Mouse (Mus musculus): ENCODE measurements around the gene 4930524B15Rik. TPM values are rescaled to one million over a fixed set of nuclear protein-coding genes. Genes with fewer than 3 reads are reported as not detected.
"Not testable (repeated sequence)": the region's sequence is repeated elsewhere in the genome, so short reads cannot be mapped to it uniquely, and the experiment has no call there.

4930524B15Rik gene
- polyA plus RNA-seq, 1 experiment from 2014 or later = not detected

DNA sequence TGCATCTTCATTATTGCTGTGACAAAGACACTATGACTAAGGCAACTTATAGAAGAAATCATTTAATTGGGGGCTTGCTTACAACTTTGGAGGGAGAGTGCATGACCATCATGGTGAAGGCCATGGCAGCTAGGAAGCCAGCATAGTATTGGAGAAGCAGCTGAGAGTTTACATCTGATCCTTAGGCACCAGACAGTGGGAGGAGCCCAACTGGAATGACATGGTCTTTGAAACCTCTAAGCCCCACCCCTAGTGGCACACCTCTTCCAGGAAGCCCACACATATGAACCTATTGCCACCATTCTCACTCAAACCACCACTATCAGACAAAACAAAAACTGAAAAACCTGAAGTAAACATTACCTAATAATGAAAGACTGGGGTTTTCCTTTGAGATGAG is 5.3 kb upstream of the 4930524B15Rik start:
- no peaks in the 10 kb centered on the region for H3K4me1 ChIP-seq
- no peak for ATAC-seq
- H3K4me2 ChIP-seq = no peak overlapping the region
- H3K9me3 ChIP-seq (replicated peaks) = no peaks in the 10 kb centered on the region
- H3K27ac ChIP-seq = no peak overlapping the region
- H3K4me3 ChIP-seq = no peak overlapping the region
- H3K36me3 ChIP-seq = no peaks in the 10 kb centered on the region
- no peak overlapping the region for H3K9ac ChIP-seq
- no peaks in the 10 kb centered on the region for H3K27me3 ChIP-seq (replicated peaks)

DNA sequence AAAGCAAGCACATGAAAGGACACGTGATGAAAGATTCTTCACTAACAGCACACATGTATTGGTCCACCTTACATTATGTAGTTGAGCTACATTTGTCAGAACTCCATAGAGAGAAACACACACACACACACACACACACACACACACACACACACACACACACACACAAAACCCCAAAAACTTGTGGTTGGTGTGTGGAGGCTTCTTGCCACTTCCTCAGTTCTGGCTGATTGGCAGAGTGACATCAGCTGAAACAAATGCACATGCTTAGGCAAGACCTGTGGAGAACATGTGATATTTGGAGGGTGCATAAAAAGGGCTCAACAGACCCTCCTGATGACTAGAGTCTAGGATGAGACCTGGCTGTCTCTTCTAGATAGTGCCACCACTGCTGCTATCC is 1.4 kb upstream of the 4930524B15Rik start:
- H3K36me3 ChIP-seq = no peaks in the 10 kb centered on the region
- H3K4me1 ChIP-seq = peaks cover 6% of the 10 kb centered on the region; the same call in 1 of the 2 replicates
- H3K9me3 ChIP-seq (replicated peaks) = no peaks in the 10 kb centered on the region
- H3K27ac ChIP-seq = no peak overlapping the region
- ATAC-seq = no peak
- no peak overlapping the region for H3K4me2 ChIP-seq
- H3K27me3 ChIP-seq (replicated peaks) = 0 out of 2 replicates have a peak, but pooled peaks cover 7% of the 10 kb centered on the region
- H3K4me3 ChIP-seq = no peak overlapping the region
- 71% methylated on average over 1 of the region's 1 CpGs for WGBS (ENCODE audit: insufficient replicate concordance)
- no peak overlapping the region for H3K9ac ChIP-seq

DNA sequence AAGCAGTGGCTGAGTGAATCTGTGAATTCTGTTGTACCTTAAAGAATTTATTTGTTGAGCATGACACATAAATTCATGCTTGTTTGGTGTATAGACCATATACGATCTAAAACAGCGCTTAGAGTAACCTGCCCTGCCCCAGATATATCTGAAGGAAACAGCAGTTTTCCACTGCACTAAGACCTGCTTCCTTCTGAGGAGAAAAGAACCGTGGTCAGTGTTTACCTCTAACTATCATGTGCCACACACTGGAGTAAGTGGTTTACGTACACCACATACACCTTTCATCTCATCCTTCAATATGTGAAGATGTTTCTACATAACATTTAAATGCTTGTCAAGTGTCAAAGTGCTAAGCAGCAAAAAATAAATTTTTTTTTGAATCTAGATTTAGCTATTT is 8.7 kb downstream of the 4930524B15Rik start:
- H3K36me3 ChIP-seq = no peaks in the 10 kb centered on the region
- no peak for ATAC-seq
- H3K4me1 ChIP-seq = no peaks in the 10 kb centered on the region
- H3K9me3 ChIP-seq (replicated peaks) = no peaks in the 10 kb centered on the region
- no peak overlapping the region for H3K27ac ChIP-seq
- H3K9ac ChIP-seq = no peak overlapping the region
- H3K27me3 ChIP-seq (replicated peaks) = no peaks in the 10 kb centered on the region
- H3K4me2 ChIP-seq = no peak overlapping the region
- 35% methylated on average over 4 of the region's 4 CpGs for WGBS (ENCODE audit: insufficient replicate concordance)
- H3K4me3 ChIP-seq = no peak overlapping the region

DNA sequence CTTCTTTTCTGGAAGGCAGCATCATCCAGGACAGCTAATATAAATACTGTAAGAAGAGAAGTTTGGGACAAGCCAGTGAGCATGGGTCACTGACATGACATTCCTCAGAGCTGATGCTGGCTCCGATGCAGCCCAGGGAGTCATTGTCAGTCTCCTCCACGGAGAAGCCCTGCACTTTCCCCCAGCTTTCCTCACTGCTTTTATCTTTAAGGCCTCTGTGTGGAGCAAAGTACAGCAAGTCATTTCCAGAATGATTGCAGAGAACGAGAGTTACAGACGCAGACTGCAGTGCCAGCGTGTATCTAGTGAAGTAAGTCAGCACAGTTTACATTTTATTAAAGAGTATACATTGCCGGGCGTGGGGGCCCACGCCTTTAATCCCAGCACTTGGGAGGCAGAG is 9.4 kb downstream of the 4930524B15Rik start:
- Histone ChIP-seq H3K4me1 (no peaks in the 10 kb centered on the region), H3K27ac (no peak overlapping the region), H3K4me2 (no peak overlapping the region), H3K4me3 (no peak overlapping the region), H3K9me3 (replicated peaks) (no peaks in the 10 kb centered on the region; the same call in 1 of the 2 replicates), H3K9ac (no peak overlapping the region), H3K36me3 (no peaks in the 10 kb centered on the region), H3K27me3 (replicated peaks) (no peaks in the 10 kb centered on the region)
- no peak for ATAC-seq
- 56% methylated on average over 8 of the region's 8 CpGs for WGBS (ENCODE audit: insufficient replicate concordance)

DNA sequence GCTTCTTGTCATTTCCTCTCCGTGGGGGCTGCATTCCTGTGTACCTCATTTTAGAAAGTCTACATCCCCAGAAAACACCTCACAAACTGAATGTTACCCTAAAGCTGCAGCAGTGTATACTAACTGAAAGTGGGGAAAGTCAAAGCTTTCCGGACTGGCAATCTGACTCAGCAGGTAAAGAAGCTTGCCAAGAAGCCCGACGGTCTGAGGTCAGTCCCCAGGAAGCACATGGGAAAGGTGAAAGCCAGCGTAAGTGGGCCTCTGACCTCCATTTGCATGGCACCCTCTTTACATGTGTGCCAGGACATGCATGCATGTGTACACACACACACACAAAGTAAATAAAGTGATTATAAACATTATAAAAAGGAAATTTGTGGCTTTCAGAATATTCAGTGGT is 10.3 kb downstream of the 4930524B15Rik start:
- H3K4me1 ChIP-seq = no peaks in the 10 kb centered on the region
- H3K9ac ChIP-seq = no peak overlapping the region
- H3K4me3 ChIP-seq = no peak overlapping the region
- H3K4me2 ChIP-seq = no peak overlapping the region
- H3K27me3 ChIP-seq (replicated peaks) = no peaks in the 10 kb centered on the region
- H3K9me3 ChIP-seq (replicated peaks) = no peaks in the 10 kb centered on the region; the same call in 1 of the 2 replicates
- H3K36me3 ChIP-seq = no peaks in the 10 kb centered on the region
- H3K27ac ChIP-seq = no peak overlapping the region
- 74% methylated on average over 5 of the region's 5 CpGs for WGBS (ENCODE audit: insufficient replicate concordance)
- no peak for ATAC-seq

DNA sequence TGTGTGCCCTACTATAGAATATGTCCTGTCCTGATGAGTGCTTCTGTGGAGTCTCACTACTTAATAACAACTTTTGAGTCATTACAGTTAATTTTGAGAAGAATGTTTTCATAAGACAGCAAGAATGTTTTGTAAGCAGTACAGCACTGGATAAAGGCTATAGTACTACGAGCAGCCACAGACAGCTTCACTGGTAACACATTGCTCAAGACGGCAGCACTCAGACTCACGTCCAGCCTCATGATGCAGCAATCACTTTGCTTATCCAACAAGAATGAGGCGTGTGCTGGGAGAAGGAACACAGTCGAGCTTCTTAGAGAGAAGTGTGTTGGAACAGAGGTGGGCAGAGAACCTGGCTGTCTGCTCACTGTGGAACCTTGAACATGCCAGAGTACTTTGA is 10.7 kb downstream of the 4930524B15Rik start:
- H3K4me3 ChIP-seq = no peak overlapping the region
- H3K4me2 ChIP-seq = no peak overlapping the region
- no peak overlapping the region for H3K9ac ChIP-seq
- H3K27me3 ChIP-seq (replicated peaks) = no peaks in the 10 kb centered on the region
- no peaks in the 10 kb centered on the region for H3K36me3 ChIP-seq
- H3K9me3 ChIP-seq (replicated peaks) = no peaks in the 10 kb centered on the region; the same call in 1 of the 2 replicates
- no peaks in the 10 kb centered on the region for H3K4me1 ChIP-seq
- WGBS (ENCODE audit: insufficient replicate concordance) = 60% methylated on average over 5 of the region's 5 CpGs
- no peak for ATAC-seq
- no peak overlapping the region for H3K27ac ChIP-seq

DNA sequence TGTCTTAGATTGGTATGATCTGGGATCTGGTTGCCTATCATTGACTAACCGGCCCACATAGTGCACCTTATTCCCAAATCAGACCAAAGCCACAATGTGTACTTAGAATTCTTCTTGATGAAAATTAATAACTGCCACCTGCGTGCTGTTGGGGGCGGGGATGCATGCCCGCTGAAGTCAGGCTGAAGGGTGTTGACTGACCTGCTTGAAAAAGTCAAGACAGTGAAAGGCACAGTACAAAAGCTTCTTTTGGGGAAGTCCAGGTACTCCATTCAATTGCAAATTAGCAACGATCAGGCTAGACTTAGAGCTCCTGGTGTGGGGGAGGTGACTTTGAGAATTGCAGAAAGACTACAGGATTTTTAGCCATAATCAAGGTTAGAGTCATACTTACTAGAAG is 14.7 kb downstream of the 4930524B15Rik start:
- H3K4me3 ChIP-seq; H3K4me1 ChIP-seq; H3K4me2 ChIP-seq; H3K9me3 ChIP-seq (replicated peaks); H3K36me3 ChIP-seq; H3K27ac ChIP-seq; H3K27me3 ChIP-seq (replicated peaks); ATAC-seq; H3K9ac ChIP-seq: not testable (repeated sequence)
- WGBS (ENCODE audit: insufficient replicate concordance) = 76% methylated on average over 5 of the region's 5 CpGs

DNA sequence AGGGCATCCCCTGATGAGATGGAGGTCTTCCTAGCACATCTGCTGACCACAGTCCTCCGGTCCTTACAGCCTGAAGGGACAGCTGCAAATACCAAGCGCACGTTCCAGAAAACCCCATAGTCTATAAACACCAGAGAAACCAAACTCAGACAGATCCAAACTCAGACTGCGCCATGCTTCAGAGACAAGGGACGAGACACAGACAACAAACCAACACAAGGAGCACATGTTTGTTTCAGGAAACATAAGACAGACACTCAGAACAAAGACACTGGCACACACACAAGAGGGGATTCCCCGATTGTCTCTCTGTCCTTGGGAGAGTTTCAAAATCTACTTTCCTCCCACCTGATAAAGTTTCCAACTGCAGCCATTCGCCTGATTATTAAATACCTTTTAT is 16.4 kb downstream of the 4930524B15Rik start:
- Histone ChIP-seq H3K4me1 (no peaks in the 10 kb centered on the region), H3K9ac (no peak overlapping the region), H3K36me3 (no peaks in the 10 kb centered on the region), H3K4me3 (no peak overlapping the region), H3K27me3 (replicated peaks) (no peaks in the 10 kb centered on the region), H3K9me3 (replicated peaks) (no peaks in the 10 kb centered on the region; the same call in 1 of the 2 replicates), H3K4me2 (no peak overlapping the region), H3K27ac (no peak overlapping the region)
- no peak for ATAC-seq
- 75% methylated on average over 7 of the region's 7 CpGs for WGBS (ENCODE audit: insufficient replicate concordance)

DNA sequence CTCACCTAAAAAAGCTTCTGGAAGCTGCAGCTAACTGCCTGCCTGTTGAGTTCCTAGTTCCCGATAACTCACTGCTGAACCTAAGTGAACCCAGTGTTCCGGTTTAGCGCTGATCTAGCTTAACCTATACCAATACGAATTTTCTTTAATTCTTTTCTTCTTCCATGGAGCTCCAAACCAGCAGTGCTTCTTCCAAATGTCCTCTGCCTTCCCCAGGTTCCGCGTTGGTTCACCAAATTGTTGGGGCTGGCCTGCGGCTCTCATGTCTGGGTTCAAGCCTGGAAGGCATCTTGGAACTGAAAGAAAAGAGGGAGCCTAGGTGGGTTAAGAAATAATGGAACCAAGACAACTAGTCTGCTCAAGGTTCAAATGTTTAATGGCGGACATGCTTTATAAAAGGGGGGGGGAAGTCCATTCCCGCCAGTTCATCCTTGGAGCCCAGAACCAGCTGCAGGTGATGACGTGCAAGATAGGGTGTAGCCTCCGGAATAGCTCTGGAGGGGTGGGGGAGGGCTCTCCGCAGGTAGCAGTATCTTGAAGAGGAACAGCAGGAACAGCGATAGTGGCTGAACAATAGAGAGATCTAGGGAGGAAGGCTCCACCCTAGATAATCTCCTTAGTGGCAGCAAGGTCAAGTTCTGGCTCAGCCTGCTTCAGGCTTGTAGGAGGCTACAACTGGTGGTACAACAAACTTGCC is 17.0 kb downstream of the 4930524B15Rik start:
- H3K27ac ChIP-seq; H3K27me3 ChIP-seq (replicated peaks); H3K9ac ChIP-seq; H3K36me3 ChIP-seq; ATAC-seq; H3K4me2 ChIP-seq; H3K9me3 ChIP-seq (replicated peaks); H3K4me3 ChIP-seq; H3K4me1 ChIP-seq: not testable (repeated sequence)
- WGBS (ENCODE audit: insufficient replicate concordance) = 72% methylated on average over 13 of the region's 13 CpGs

DNA sequence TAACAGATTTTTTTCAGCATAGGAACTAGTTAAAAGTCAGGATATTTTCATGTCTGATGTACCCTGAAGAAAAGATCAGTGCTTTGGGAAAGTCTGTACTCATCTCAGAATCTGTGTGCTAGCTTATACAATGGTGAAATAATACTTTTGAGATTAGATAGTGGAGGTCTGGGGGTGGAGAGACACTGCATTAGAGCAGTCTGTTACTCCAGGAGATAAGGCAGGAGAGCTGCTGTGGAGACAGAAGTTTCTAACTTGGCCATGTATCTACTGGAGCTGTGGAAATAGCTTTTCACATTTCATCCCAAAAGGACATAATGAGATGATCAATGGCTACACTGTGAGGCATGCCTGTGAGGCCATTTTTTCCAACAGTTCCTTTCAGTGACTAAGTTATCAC is 17.9 kb downstream of the 4930524B15Rik start:
- no peak for ATAC-seq
- Histone ChIP-seq H3K36me3 (no peaks in the 10 kb centered on the region), H3K4me3 (no peak overlapping the region), H3K4me1 (no peaks in the 10 kb centered on the region), H3K9ac (no peak overlapping the region), H3K4me2 (no peak overlapping the region), H3K9me3 (replicated peaks) (no peaks in the 10 kb centered on the region; the same call in 1 of the 2 replicates), H3K27ac (no peak overlapping the region), H3K27me3 (replicated peaks) (no peaks in the 10 kb centered on the region)

DNA sequence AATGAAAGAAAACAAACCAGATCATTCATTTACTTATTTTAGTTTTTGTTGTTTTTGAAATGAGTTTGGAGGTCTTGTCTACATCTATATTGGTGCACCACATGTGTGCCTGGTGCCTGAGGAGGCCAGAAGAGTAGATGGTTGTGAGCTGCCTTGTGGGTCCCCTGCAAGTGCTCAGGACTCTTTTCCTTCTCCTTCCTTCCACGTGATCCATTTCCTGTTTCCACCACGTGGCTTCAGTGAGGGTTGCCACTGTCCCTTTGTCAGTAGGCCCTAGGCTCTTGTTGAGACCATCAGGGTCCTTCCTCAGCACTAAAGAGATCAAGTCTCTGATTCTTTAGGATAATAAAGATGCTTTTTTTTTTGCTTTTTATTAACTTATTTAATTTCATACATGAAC is 19.4 kb downstream of the 4930524B15Rik start:
- Histone ChIP-seq H3K9me3 (replicated peaks) (no peaks in the 10 kb centered on the region; the same call in 1 of the 2 replicates), H3K4me2 (no peak overlapping the region), H3K9ac (no peak overlapping the region), H3K36me3 (no peaks in the 10 kb centered on the region), H3K27ac (no peak overlapping the region), H3K27me3 (replicated peaks) (no peaks in the 10 kb centered on the region), H3K4me3 (no peak overlapping the region), H3K4me1 (no peaks in the 10 kb centered on the region)
- no peak for ATAC-seq
- 7% methylated on average over 2 of the region's 2 CpGs for WGBS (ENCODE audit: insufficient replicate concordance)

DNA sequence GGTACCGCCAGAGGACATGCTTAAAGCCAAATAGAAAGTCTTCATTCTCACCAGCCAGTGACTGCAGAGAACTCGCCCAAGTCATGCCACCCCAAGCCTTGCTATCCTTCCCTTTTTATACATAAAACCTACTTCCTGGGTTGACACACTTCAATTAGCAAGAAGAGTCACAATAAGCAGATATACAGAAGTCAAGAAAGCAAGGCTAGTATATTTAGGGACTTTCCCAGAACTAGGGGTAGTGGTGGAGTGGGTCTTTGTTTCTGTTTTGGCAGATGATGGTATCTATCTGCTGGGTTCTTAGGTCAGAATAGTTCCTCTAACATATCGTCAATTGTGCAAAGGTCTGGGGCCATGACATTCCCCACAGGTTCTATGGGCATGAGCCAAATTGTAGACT is 27.1 kb downstream of the 4930524B15Rik start:
- WGBS (ENCODE audit: insufficient replicate concordance) = 65% methylated on average over 3 of the region's 3 CpGs
- H3K9me3 ChIP-seq (replicated peaks) = no peaks in the 10 kb centered on the region
- no peak overlapping the region for H3K27ac ChIP-seq
- H3K4me2 ChIP-seq = no peak overlapping the region
- H3K4me1 ChIP-seq = no peaks in the 10 kb centered on the region
- H3K27me3 ChIP-seq (replicated peaks) = no peaks in the 10 kb centered on the region; the same call in 1 of the 2 replicates
- no peak overlapping the region for H3K9ac ChIP-seq
- no peaks in the 10 kb centered on the region for H3K36me3 ChIP-seq
- no peak overlapping the region for H3K4me3 ChIP-seq
- no peak for ATAC-seq

DNA sequence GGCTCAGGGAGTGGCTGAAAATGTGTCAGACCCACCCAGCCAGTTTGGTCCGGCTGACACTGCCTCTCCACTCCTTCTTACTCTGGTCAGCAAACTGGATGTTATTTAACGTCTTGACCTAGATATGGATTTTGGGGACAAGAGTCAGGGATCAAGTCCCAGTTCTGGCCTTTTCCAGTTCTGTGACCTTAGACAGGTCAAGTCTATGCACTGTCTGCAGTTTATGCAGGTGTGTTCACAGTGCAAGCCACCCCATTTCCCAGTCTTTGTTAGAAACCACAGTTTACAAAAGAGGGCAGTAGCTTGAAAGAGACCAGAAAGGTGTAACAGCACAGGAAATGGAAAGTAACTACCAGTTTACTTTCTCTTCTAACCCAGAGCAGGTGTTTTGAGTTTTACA is 34.3 kb downstream of the 4930524B15Rik start:
- Histone ChIP-seq H3K4me2 (no peak overlapping the region), H3K27me3 (replicated peaks) (peaks cover 35% of the 10 kb centered on the region), H3K27ac (no peak overlapping the region), H3K4me3 (no peak overlapping the region), H3K9ac (no peak overlapping the region), H3K9me3 (replicated peaks) (no peaks in the 10 kb centered on the region), H3K4me1 (no peaks in the 10 kb centered on the region), H3K36me3 (no peaks in the 10 kb centered on the region)
- no peak for ATAC-seq
- WGBS (ENCODE audit: insufficient replicate concordance) = 46% methylated on average over 2 of the region's 2 CpGs
